Mouse (Mus musculus): ENCODE results near the gene Pdia3. TPM values are rescaled to one million over a fixed set of nuclear protein-coding genes. Genes with fewer than 3 reads are reported as not detected.
A peak's percentile ranks its signal among the peaks of the same experiment; 100 is the strongest.
"Not testable (repeated sequence)": the region's sequence is repeated elsewhere in the genome, so short reads cannot be mapped to it uniquely, and the experiment has no call there.

Pdia3 gene
- polyA plus RNA-seq, 1 experiment from 2014 or later: 540 TPM

DNA sequence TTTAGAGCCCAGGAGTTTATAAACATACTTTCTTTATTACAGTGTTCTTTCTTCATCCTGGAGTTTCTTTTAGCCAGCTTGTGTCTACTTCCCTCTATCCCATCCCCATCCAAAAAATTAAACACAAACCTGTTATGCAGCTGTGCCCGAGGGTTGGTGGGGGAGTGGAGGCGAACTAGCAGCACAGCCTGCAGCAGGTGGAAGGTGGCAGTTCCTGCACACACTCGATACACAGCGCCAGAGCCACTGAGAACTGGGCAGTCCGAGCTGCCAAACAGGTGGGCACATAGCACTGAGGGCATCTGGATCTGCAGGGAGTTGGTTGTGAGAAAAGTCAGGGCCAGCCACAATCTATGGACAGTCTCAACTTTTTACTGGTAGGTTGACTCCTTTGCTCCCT is 42.0 kb downstream of the Pdia3 start:
- H3K36me3 ChIP-seq (ENCODE audit: control insufficient read depth, insufficient read depth, low read length): peaks cover 49% of the 10 kb centered on the region
- no peak for ATAC-seq (replicated peaks; ENCODE audit: low FRiP score, low TSS enrichment, low read depth)

DNA sequence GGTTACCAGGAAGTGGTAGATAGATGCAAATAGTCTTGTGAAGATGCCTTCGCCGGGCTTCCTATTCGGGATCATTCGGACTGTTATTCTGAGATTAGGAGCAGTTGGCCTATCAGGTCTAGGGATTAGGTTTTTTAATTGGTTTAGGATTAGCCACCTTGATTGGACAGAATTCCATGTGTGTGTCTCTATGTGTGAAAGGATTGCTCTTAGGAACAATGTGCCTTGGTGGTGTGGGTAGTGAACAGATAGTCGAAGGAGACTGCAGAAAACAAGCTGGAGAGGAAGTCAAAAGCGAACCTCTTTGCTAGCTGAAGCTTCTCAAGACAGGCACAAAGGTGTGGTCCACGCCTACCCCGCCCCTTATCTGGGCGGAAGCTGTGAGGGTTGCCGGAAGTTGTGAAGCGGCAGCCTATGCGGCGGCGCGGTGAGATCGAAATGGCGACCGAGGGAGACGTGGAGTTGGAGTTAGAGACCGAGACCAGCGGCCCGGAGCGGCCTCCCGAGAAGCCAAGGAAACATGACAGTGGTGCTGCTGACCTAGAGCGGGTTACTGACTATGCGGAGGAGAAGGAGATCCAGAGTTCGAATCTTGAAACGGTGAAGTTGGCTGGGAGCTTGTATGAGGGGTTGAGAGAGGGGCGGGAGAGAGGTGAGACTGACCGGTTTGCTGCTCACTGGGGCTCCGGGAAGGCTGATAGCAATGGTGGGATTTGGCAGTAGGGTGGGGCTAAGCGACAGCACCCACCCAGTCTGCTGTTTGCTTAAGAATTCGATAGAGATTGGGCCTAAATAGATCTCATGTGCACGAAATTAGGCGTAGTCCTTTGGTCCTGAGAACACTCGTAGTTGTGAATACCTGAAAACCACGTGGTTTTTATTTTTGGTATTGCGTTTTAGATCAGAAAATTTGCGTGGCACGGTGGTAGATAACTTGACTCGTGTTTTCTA is 43.4 kb downstream of the Pdia3 start, which contains the start of gene Serinc4:
Gene Serinc4 (minus strand): TSS at position 90 of the 951 bp plus-strand sequence.
- ATAC-seq (replicated peaks; ENCODE audit: low FRiP score, low TSS enrichment, low read depth): peak; percentile 89
- WGBS: 5% methylated on average over 41 of the region's 41 CpGs
- no peaks in the 10 kb centered on the region for H3K9me3 ChIP-seq (ENCODE audit: control insufficient read depth, low read length)
- H3K27me3 ChIP-seq (replicated peaks; ENCODE audit: control insufficient read depth, insufficient read depth, low read length): no peaks in the 10 kb centered on the region
- DNase-seq (ENCODE audit: low spot score): peak; percentile 92
- peak within 1 kb of the TSS; percentile 64 for H3K9ac ChIP-seq (ENCODE audit: low read length)
- peak within 1 kb of the TSS; percentile 65 for H3K4me2 ChIP-seq (ENCODE audit: low read length)
- H3K4me1 ChIP-seq (replicated peaks; ENCODE audit: control insufficient read depth, insufficient read depth, low read length): peaks cover 16% of the 10 kb centered on the region
- peaks cover 47% of the 10 kb centered on the region for H3K36me3 ChIP-seq (ENCODE audit: control insufficient read depth, insufficient read depth, low read length)
- peak within 1 kb of the TSS; percentile 79 for H3K27ac ChIP-seq (ENCODE audit: low read depth)
- peak within 1 kb of the TSS; percentile 97 for H3K4me3 ChIP-seq (ENCODE audit: low read depth, low read length)

More for the DNA sequence above, 42.0 kb downstream of the Pdia3 start:
- DNase-seq (ENCODE audit: low spot score): no peak
- WGBS: 77% methylated on average over 5 of the region's 5 CpGs
- Histone ChIP-seq H3K4me3 (ENCODE audit: low read depth, low read length) (no peak overlapping the region), H3K27ac (ENCODE audit: low read depth) (no peak overlapping the region), H3K4me2 (ENCODE audit: low read length) (no peak overlapping the region), H3K9me3 (ENCODE audit: control insufficient read depth, low read length) (no peaks in the 10 kb centered on the region), H3K4me1 (replicated peaks; ENCODE audit: control insufficient read depth, insufficient read depth, low read length) (peaks cover 24% of the 10 kb centered on the region), H3K27me3 (replicated peaks; ENCODE audit: control insufficient read depth, insufficient read depth, low read length) (no peaks in the 10 kb centered on the region), H3K9ac (ENCODE audit: low read length) (no peak overlapping the region)

- H3K9me3 ChIP-seq (ENCODE audit: control insufficient read depth, low read length): no peaks in the 10 kb centered on the region
- no peaks in the 10 kb centered on the region for H3K27me3 ChIP-seq (replicated peaks; ENCODE audit: control insufficient read depth, insufficient read depth, low read length)
- WGBS: 68% methylated on average over 2 of the region's 2 CpGs
- DNase-seq (ENCODE audit: low spot score) (no peak), ATAC-seq (replicated peaks; ENCODE audit: low FRiP score, low TSS enrichment, low read depth) (no peak)
- no peak overlapping the region for H3K9ac ChIP-seq (ENCODE audit: low read length)
- H3K36me3 ChIP-seq (ENCODE audit: control insufficient read depth, insufficient read depth, low read length): peaks cover 25% of the 10 kb centered on the region; the same call in 1 of the 2 replicates
- no peak overlapping the region for H3K27ac ChIP-seq (ENCODE audit: low read depth)
- H3K4me2 ChIP-seq (ENCODE audit: low read length): no peak overlapping the region
- H3K4me3 ChIP-seq (ENCODE audit: low read depth, low read length): no peak overlapping the region
- H3K4me1 ChIP-seq (replicated peaks; ENCODE audit: control insufficient read depth, insufficient read depth, low read length): peaks cover 10% of the 10 kb centered on the region
Observed at GRCm38 (mm10) chr2:121460071-121460470, 46.5 kb downstream of the Pdia3 start.

- WGBS: 71% methylated on average over 1 of the region's 6 CpGs
- H3K27ac ChIP-seq (ENCODE audit: low read depth); H3K4me3 ChIP-seq (ENCODE audit: low read depth, low read length); H3K36me3 ChIP-seq (ENCODE audit: control insufficient read depth, insufficient read depth, low read length); H3K9ac ChIP-seq (ENCODE audit: low read length); H3K9me3 ChIP-seq (ENCODE audit: control insufficient read depth, low read length); H3K4me1 ChIP-seq (replicated peaks; ENCODE audit: control insufficient read depth, insufficient read depth, low read length); ATAC-seq (replicated peaks; ENCODE audit: low FRiP score, low TSS enrichment, low read depth); H3K4me2 ChIP-seq (ENCODE audit: low read length); DNase-seq (ENCODE audit: low spot score); H3K27me3 ChIP-seq (replicated peaks; ENCODE audit: control insufficient read depth, insufficient read depth, low read length): not testable (repeated sequence)
Observed at GRCm38 (mm10) chr2:121468982-121469381, 55.4 kb downstream of the Pdia3 start.

DNA sequence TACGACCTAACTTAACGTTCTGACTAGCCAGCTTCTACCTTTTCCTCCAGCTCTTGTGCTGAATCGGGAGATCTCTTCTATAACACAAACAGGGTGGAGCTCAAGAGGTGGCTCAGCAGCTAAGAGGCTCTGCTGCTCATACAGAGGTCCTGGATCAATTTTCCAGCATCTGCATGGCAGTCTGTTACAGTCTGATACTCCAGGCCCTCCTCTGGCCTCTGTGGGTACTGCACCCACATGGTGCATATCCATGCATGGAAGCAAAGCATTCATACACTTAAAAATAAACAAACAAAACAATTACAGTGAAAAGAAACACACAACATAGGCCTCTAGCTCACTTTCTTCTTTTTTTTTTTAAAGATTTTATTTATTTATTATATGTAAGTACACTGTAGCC is 59.2 kb downstream of the Pdia3 start:
- not testable (repeated sequence) for H3K27me3 ChIP-seq (replicated peaks; ENCODE audit: control insufficient read depth, insufficient read depth, low read length); H3K9me3 ChIP-seq (ENCODE audit: control insufficient read depth, low read length); H3K4me2 ChIP-seq (ENCODE audit: low read length); DNase-seq (ENCODE audit: low spot score); H3K4me1 ChIP-seq (replicated peaks; ENCODE audit: control insufficient read depth, insufficient read depth, low read length); H3K9ac ChIP-seq (ENCODE audit: low read length); ATAC-seq (replicated peaks; ENCODE audit: low FRiP score, low TSS enrichment, low read depth); H3K36me3 ChIP-seq (ENCODE audit: control insufficient read depth, insufficient read depth, low read length); H3K27ac ChIP-seq (ENCODE audit: low read depth); H3K4me3 ChIP-seq (ENCODE audit: low read depth, low read length)
- 89% methylated on average over 3 of the region's 3 CpGs for WGBS

- DNase-seq (ENCODE audit: low spot score) (peak; percentile 85), ATAC-seq (replicated peaks; ENCODE audit: low FRiP score, low TSS enrichment, low read depth) (peak; percentile 91)
- H3K9me3 ChIP-seq (ENCODE audit: control insufficient read depth, low read length); H3K4me1 ChIP-seq (replicated peaks; ENCODE audit: control insufficient read depth, insufficient read depth, low read length); H3K36me3 ChIP-seq (ENCODE audit: control insufficient read depth, insufficient read depth, low read length); H3K27me3 ChIP-seq (replicated peaks; ENCODE audit: control insufficient read depth, insufficient read depth, low read length): not testable (repeated sequence)
- Histone ChIP-seq H3K27ac (ENCODE audit: low read depth) (peak within 1 kb of the TSS; percentile 54; the same call in 1 of the 2 replicates), H3K4me3 (ENCODE audit: low read depth, low read length) (peak within 1 kb of the TSS; percentile 61), H3K4me2 (ENCODE audit: low read length) (peak within 1 kb of the TSS; percentile 55), H3K9ac (ENCODE audit: low read length) (peak within 1 kb of the TSS; percentile 55)
- 5% methylated on average over 39 of the region's 41 CpGs for WGBS
Observed at GRCm38 (mm10) chr2:121473301-121474179, 60.0 kb downstream of the Pdia3 start, which contains the start of gene Mfap1b. Gene Mfap1b (minus strand): TSS chr2:121474067.

GRCm38 (mm10) chr2:121474180-121474535 is 60.6 kb downstream of the Pdia3 start:
- peak overlapping the region; percentile 55 for H3K9ac ChIP-seq (ENCODE audit: low read length)
- ATAC-seq (replicated peaks; ENCODE audit: low FRiP score, low TSS enrichment, low read depth) (no peak; the same call in 1 of the 2 replicates), DNase-seq (ENCODE audit: low spot score) (no peak)
- no peaks in the 10 kb centered on the region for H3K36me3 ChIP-seq (ENCODE audit: control insufficient read depth, insufficient read depth, low read length)
- peak overlapping the region; percentile 55 for H3K4me2 ChIP-seq (ENCODE audit: low read length)
- peak overlapping the region; percentile 54; the same call in 1 of the 2 replicates for H3K27ac ChIP-seq (ENCODE audit: low read depth)
- H3K9me3 ChIP-seq (ENCODE audit: control insufficient read depth, low read length): no peaks in the 10 kb centered on the region
- peaks cover 3% of the 10 kb centered on the region for H3K4me1 ChIP-seq (replicated peaks; ENCODE audit: control insufficient read depth, insufficient read depth, low read length)
- H3K27me3 ChIP-seq (replicated peaks; ENCODE audit: control insufficient read depth, insufficient read depth, low read length): no peaks in the 10 kb centered on the region
- peak overlapping the region; percentile 61 for H3K4me3 ChIP-seq (ENCODE audit: low read depth, low read length)
- WGBS: 32% methylated on average over 8 of the region's 8 CpGs

DNA sequence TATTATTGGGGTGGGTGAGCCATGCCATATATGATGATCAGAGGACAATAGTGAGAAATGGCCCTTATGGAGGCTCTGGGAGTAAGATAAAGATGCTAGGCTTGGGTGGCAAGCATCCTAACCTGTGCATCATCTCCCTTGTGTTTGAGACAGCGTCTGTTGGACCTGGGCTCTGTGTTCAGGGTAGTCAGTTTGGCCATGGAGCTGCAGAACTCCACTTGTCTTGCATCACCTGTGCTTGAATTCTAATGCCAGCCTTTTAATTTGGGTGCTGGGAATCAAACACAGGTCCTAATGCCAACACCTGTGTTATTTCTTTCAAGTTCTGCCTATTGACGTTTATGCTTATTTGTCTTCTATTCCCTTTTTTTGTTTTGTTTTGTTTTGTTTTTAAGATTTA is 61.7 kb downstream of the Pdia3 start:
- H3K27ac ChIP-seq (ENCODE audit: low read depth); ATAC-seq (replicated peaks; ENCODE audit: low FRiP score, low TSS enrichment, low read depth); H3K4me3 ChIP-seq (ENCODE audit: low read depth, low read length): not testable (repeated sequence)

More for the DNA sequence above, 61.7 kb downstream of the Pdia3 start:
- H3K4me1 ChIP-seq (replicated peaks; ENCODE audit: control insufficient read depth, insufficient read depth, low read length); DNase-seq (ENCODE audit: low spot score); H3K9ac ChIP-seq (ENCODE audit: low read length); H3K27me3 ChIP-seq (replicated peaks; ENCODE audit: control insufficient read depth, insufficient read depth, low read length); H3K9me3 ChIP-seq (ENCODE audit: control insufficient read depth, low read length); H3K4me2 ChIP-seq (ENCODE audit: low read length); H3K36me3 ChIP-seq (ENCODE audit: control insufficient read depth, insufficient read depth, low read length): not testable (repeated sequence)
- WGBS: 98% methylated on average over 2 of the region's 2 CpGs
